9 mouse cellular contexts compared by ENCODE assay signal in the genomic region with DNA sequence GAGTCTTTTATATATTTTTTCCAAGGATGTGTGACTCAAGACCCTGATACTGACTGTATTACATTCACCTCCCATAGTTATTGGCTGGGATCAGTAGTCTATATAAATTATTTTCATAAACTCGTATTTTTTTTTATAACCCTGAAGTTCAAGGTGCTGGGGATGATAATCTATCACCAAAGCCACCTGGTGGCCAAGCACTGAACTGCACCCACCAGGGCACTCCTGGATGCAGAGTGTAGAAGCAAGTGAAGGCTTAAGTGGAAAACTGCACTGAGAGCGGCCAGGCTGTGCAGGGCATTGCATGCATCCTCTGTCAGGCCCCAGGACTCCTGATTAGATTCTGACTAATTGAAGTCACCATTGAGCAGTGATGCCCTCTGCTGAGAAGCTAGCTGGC. TPM values are rescaled to one million over a fixed set of nuclear protein-coding genes. Genes with fewer than 3 reads are reported as not detected.
DNase-seq lines count a peak whose midpoint lies in the region; ATAC-seq and TF ChIP-seq lines count a peak whose summit lies in the region.
"Had no signal": no experiment of that assay in that cellular context is flagged by ENCODE, and none has a peak within 500 bp of the region (broad histone marks: within the 10 kb centered on the region; RNA-seq: fewer than 3 reads in every experiment).

No protein-coding gene starts in this region.

- no peaks in the 10 kb centered on the region for H3K36me3 ChIP-seq in E14TG2a.4 (ENCODE audit: insufficient read depth, low read length)
- H3K36me3 ChIP-seq in forebrain, embryonic 14.5 days (ENCODE audit: control insufficient read depth, insufficient read depth, low read length) = peaks cover 12% of the 10 kb centered on the region; the same call in 1 of the 2 replicates
- H3K36me3 ChIP-seq in spleen, adult 2 months (ENCODE audit: control insufficient read depth, insufficient read depth, low read length) = no peaks in the 10 kb centered on the region

- peak; percentile 94 for TF ChIP-seq CTCF in E14TG2a.4 (conservative IDR thresholded peaks at IDR 0.05; ENCODE audit: low read length)
- TF ChIP-seq CTCF in spleen, adult 2 months (IDR thresholded peaks at IDR 0.05; ENCODE audit: extremely low read depth, insufficient read depth, insufficient read length, insufficient replicate concordance) = peak; percentile 56; the same call in 1 of the 2 replicates

- H3K27me3 ChIP-seq in E14TG2a.4 (ENCODE audit: insufficient read depth, low read length) = peaks cover 66% of the 10 kb centered on the region
- H3K27me3 ChIP-seq in forebrain, embryonic 14.5 days (replicated peaks; ENCODE audit: control insufficient read depth, insufficient read depth, low read length) = no peaks in the 10 kb centered on the region
- no peaks in the 10 kb centered on the region for H3K27me3 ChIP-seq in spleen, adult 2 months (ENCODE audit: control insufficient read depth, insufficient read depth, low read length)

- peaks cover 13% of the 10 kb centered on the region; the same call in 1 of the 2 replicates for H3K4me1 ChIP-seq in E14TG2a.4 (replicated peaks; ENCODE audit: low read depth, low read length)
- no peaks in the 10 kb centered on the region for H3K4me1 ChIP-seq in forebrain, embryonic 14.5 days (ENCODE audit: control insufficient read depth, insufficient read depth, low read length)
- H3K4me1 ChIP-seq in spleen, adult 2 months (ENCODE audit: control insufficient read depth, insufficient read depth, insufficient read length) = no peaks in the 10 kb centered on the region

- no peak overlapping the region for H3K27ac ChIP-seq in forebrain, embryonic 14.5 days (ENCODE audit: low read depth, low read length)
- H3K27ac ChIP-seq in spleen, adult 2 months (ENCODE audit: insufficient read depth, low read length) = no peak overlapping the region

- no peak for TF ChIP-seq POLR2A in spleen, adult 2 months (IDR thresholded peaks at IDR 0.05; ENCODE audit: low read depth, low read length)

- no peak overlapping the region for H3K9ac ChIP-seq in forebrain, embryonic 14.5 days (ENCODE audit: low read length)

- no peaks in the 10 kb centered on the region for H3K9me3 ChIP-seq in E14TG2a.4 (ENCODE audit: low read length)
- H3K9me3 ChIP-seq in forebrain, embryonic 14.5 days (replicated peaks; ENCODE audit: control insufficient read depth, low read length) = no peaks in the 10 kb centered on the region

- WGBS in forebrain, embryonic 14.5 days = 38% methylated on average over 2 of the region's 2 CpGs
- 51% methylated on average over 2 of the region's 2 CpGs for WGBS in spleen, adult 2 months

- no peak overlapping the region for H3K4me2 ChIP-seq in forebrain, embryonic 14.5 days (ENCODE audit: low read length)

- peak; percentile 49 for DNase-seq in gastrocnemius, adult 18-20 months (ENCODE audit: low spot score)
- no peak for DNase-seq in gastrocnemius, adult 8-10 months (ENCODE audit: low spot score in 2 of 2)
- peak; percentile 47 for DNase-seq in c-Kit-positive CD71-negative TER-119-negative erythroid progenitor cells, embryonic 14.5 days (ENCODE audit: low read depth)
- peak; percentile 76 for DNase-seq in forebrain, embryonic 14.5 days (ENCODE audit: low spot score)
- DNase-seq in layer of hippocampus, postnatal 10 days (ENCODE audit: low spot score in 2 of 2) = peak; percentile 84 to 86
- peak in 1 of 2 experiments; percentile 41 for DNase-seq in spleen, adult 2 months (ENCODE audit: low read depth in 1 of 2, low spot score in 2 of 2)

- H3K4me3 ChIP-seq in E14TG2a.4 (replicated peaks; ENCODE audit: low read length) = no peak overlapping the region
- no peak overlapping the region for H3K4me3 ChIP-seq in forebrain, embryonic 14.5 days (ENCODE audit: low read depth, low read length)
- no peak overlapping the region for H3K4me3 ChIP-seq in spleen, adult 2 months (ENCODE audit: extremely low read depth, insufficient read depth, insufficient read length)

- ATAC-seq in forebrain, embryonic 14.5 days = peak; percentile 50; the same call in 1 of the 2 replicates
- peak; percentile 68; the same call in 1 of the 2 replicates for ATAC-seq in megakaryocyte-erythroid progenitor cell, adult 5-6 weeks (replicated peaks; ENCODE audit: low FRiP score, low TSS enrichment, poor library complexity, severe bottlenecking)

RNA-seq across cellular contexts. Expression of a gene that starts 21.9 kb away (rescaled TPM):
- not detected for total RNA-seq in gastrocnemius, adult 18-20 months (2021)
- not detected for total RNA-seq in gastrocnemius, adult 8-10 months (2022)
- polyA plus RNA-seq in forebrain, embryonic 14.5 days (2014; fragmentation: Nextera tagmentation; extraction: Ambion mirVana) = 0.09 and 0.27 TPM in 2 replicates
- total RNA-seq in layer of hippocampus, postnatal 10 days (2021) = not detected
- not detected in 2 replicates for total RNA-seq in megakaryocyte-erythroid progenitor cell, adult 5-6 weeks (2014; fragmentation: Nextera tagmentation)
- total RNA-seq in megakaryocyte-erythroid progenitor cell, adult 5-6 weeks (2017) = not detected in 2 replicates
- not detected in 2 replicates for polyA plus RNA-seq in spleen, adult 2 months (2012; rRNA removed)
- total RNA-seq: layer of hippocampus, postnatal 36 days had no signal

RNA-seq across cellular contexts. Expression of a gene that starts 32.6 kb away (rescaled TPM):
- under 1 TPM; 0.30 to 0.40 TPM for total RNA-seq in gastrocnemius, adult 18-20 months (2021)
- total RNA-seq in gastrocnemius, adult 8-10 months (2022) = under 1 TPM in 3 of 4 experiments, not detected in 1; 0.15 to 0.99 (median 0.20) TPM
- 31.6 and 37.9 TPM in 2 replicates for polyA plus RNA-seq in forebrain, embryonic 14.5 days (2014; fragmentation: Nextera tagmentation; extraction: Ambion mirVana)
- total RNA-seq in layer of hippocampus, postnatal 10 days (2021) = 100 to 1,000 TPM; 150 to 151 TPM
- not detected in 2 replicates for total RNA-seq in megakaryocyte-erythroid progenitor cell, adult 5-6 weeks (2014; fragmentation: Nextera tagmentation)
- total RNA-seq in megakaryocyte-erythroid progenitor cell, adult 5-6 weeks (2017) = not detected in 2 replicates
- polyA plus RNA-seq in spleen, adult 2 months (2012; rRNA removed) = 0.19 and 0.23 TPM in 2 replicates

Comparison
In these comparisons a context has a peak if more than half of its experiments do, and no peak if none do; other contexts are left out.
1. DNase-seq: peak in gastrocnemius, adult 18-20 months (single experiment), c-Kit-positive CD71-negative TER-119-negative erythroid progenitor cells, embryonic 14.5 days (single experiment), forebrain, embryonic 14.5 days (single experiment) and layer of hippocampus, postnatal 10 days (2 of 2); none in gastrocnemius, adult 8-10 months (0 of 2).
2. RNA of a gene that starts 32.6 kb away (total RNA-seq): 150 to 151 TPM in layer of hippocampus, postnatal 10 days; 0.30 to 0.40 TPM in gastrocnemius, adult 18-20 months, 0.15 to 0.99 TPM in gastrocnemius, adult 8-10 months and not detected in megakaryocyte-erythroid progenitor cell, adult 5-6 weeks; every median in the first group is over 10 times any median in the second.